Mouse (Mus musculus): ENCODE data around the gene Sowaha. TPM values are rescaled to one million over a fixed set of nuclear protein-coding genes. Genes with fewer than 3 reads are reported as not detected.
A peak's percentile ranks its signal among the peaks of the same experiment; 100 is the strongest.

The Sowaha gene
- total RNA-seq, 2 experiments from 2014 or later: 178 to 298 TPM

DNA sequence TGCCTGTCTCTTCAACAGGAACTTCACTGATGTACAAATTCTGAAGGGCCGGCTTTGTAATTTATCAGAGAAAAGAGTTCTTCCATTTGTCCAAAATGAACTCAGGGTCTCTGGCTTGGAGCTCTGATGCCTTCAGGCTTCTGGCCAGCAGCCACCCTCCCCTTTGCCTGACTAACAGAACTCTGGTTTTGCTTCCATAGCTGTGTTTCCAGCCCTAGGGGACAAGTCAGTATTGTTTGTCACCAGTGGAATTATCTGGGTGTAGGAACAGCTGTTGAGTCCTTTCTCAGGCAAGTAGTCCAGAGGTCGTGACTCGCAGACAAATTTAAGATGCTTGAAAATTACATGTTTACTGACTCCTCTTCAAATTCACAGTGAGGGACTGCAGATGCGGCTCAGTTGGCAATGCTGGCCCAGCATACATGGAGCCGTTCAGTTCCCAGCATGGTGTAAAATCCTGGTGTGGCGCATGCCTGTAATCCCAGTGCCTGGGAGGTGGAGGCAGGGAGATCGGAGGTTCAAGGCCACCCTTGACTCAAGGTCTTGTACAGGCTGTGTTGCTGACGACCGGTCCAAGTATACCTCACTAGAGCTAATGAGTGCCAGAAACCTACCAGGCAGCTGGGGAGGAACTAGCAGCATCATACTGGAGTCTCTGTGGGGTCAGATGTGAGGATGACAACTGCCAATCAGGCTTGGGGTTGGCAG is 27.2 kb upstream of the Sowaha start:
- ATAC-seq (replicated peaks; ENCODE audit: low FRiP score, poor library complexity, severe bottlenecking): no peak

DNA sequence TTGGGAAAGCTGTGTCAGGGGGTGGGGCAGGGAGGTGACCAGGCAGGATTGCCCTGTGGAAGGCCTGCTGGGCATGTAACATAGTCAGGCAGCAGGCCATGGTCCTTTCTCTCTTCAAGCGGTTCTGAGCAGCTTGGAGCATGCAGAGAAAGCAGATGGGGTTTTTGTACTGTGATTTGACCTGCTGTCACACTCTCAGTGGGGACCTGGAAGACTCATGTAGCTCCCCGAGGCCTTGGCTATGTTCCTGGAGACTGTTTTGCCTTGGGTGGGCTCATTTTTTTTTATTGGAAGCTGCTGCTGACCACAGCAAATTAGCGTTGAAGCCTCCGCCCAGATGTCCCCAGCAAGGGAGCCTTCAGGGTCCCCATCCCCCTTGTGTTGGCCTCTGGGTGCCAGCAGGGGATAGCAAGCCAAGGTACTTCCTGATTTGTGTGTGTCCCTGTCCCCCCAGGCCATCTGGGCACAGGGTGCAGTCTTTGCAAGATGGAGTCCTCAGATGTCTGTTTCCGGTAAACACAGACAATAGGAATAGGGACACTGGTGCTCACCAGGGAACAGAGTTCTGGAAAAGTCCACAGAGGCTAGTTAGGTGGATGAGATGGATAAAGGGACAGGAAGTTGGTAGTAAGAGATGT is 25.1 kb upstream of the Sowaha start:
- ATAC-seq (replicated peaks; ENCODE audit: low FRiP score, poor library complexity, severe bottlenecking): no peak

DNA sequence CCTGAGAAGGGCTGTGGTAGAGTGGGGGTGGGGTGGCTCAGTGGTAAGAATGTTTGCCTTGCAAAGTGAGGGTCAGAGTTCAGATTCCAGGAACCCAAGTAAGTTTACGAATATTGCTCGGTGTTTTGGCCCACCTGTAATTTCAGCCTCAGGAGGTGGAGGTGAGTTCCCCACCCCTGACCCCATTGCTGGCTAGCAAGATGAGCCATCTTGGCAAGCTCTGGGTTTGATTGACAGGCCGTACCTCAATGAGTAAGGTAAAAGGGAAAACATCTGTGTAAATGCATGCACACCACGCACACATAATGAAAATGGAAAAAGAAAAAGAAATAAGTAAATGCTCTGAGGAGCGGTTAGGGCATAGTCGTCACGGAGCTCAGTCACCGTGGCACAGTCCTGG is 24.3 kb upstream of the Sowaha start:
- ATAC-seq (replicated peaks; ENCODE audit: low FRiP score, poor library complexity, severe bottlenecking): no peak

DNA sequence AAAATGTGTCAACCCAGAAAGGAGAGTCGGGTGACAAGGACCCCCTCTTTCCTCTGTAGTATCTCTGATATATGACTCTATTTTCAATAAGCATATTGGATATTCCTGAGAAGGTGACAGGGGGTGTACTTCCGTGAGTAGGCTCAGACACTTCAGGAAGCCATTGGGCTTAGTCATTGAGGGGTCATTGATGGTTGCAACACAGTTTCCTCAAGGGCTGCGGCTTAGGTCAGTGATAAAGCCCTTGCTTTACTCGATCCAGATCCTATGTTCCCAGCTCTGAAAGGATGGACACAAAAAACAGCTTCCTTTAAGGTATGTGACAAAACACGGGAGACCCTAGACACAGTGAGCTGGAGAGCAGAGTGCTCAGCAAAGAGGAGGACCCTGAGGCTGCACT is 23.7 kb upstream of the Sowaha start:
- no peak for ATAC-seq (replicated peaks; ENCODE audit: low FRiP score, poor library complexity, severe bottlenecking)

DNA sequence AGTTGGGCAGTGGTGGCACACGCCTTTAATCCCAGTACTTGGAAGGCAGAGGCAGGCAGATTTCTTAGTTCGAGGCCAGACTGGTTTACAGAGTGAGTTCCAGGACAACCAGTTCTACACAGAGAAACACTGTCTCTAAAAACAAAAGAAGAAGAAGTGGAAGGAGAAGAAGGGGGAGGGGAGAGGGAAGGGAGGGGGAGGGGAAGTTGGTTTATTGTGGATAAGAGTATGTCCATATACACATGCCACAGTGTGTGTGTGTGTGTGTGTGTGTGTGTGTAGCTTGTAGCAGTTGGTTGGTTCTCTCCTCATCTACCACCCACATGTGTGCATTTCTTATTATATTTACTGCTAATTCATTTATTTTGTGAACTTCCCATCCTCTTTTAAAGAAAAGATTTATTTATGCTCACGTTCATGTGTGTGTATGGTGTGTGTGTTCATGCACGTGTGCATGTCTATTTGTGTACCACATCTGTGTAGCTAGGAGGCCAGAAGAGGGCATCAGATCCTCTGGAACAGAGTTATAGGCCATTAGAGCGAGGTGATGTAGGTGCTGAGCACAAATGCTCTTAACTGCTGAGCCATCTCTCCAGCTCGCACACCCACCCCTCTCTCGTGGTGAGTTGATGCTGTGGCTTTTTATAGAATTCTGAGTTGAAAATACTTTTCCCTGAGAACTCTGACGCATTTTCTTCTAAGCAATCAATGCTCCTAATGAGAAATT is 22.1 kb upstream of the Sowaha start:
- ATAC-seq (replicated peaks; ENCODE audit: low FRiP score, poor library complexity, severe bottlenecking): peak; percentile 53; the same call in 1 of the 2 replicates

DNA sequence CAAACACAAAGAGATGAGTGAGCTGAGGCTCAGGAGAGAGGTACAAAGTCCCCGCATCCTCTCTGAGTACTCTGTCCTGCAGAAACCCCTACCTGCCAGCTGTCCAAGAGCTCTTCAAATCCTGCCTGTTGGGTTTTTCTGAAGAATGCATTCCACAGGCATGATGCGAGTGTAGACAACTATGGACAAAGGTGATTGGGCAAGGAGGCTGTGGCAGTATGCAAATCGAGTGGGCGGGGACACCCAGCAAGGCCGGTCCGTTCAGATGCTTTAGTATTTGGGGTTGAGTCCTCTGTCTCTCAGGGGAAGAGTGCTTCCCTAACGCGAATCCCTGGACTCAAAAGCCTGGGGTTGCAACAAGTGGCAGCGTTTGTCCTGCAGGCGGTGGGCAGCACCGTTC is 20.5 kb upstream of the Sowaha start:
- peak; percentile 76 for ATAC-seq (replicated peaks; ENCODE audit: low FRiP score, poor library complexity, severe bottlenecking)

DNA sequence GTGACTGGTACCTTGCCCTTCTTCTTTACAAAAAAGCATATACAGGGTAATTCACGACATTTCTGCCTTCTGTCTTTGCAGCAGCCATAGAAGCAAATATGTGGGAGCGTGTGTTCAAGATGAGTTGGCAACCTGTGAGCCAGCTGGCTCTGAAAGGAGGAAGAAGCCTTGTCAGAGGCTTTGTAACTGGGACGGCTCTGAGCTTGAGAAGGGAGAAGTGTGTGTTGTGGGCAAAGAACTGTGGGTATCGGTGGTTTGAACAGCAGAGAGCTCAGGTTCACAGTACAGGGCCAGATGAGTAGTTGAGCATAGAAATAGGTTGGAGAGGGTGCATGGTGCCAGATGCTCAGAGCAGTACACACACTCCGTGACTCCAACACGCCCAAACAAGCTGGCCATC is 16.9 kb upstream of the Sowaha start:
- ATAC-seq (replicated peaks; ENCODE audit: low FRiP score, poor library complexity, severe bottlenecking): no peak

DNA sequence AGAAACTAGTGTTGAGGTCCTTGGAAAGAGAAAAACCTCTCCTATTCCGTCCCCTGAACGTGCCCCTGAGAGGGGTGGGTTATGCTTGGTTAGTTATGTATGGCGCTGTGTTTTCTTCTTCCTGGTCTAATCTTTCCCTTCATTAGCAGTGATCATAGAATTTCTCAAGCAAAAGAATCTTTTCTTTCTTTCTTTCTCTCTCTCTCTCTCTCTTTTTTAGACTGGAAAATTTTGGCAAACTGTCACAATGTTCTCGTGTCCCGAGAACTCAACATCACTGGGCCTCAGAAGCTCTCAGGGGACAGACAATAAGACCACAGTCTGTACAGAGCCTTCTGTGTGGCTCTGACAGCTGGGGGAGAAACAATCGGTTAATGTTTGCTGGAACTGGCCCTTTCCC is 15.3 kb upstream of the Sowaha start:
- ATAC-seq (replicated peaks; ENCODE audit: low FRiP score, poor library complexity, severe bottlenecking): no peak

DNA sequence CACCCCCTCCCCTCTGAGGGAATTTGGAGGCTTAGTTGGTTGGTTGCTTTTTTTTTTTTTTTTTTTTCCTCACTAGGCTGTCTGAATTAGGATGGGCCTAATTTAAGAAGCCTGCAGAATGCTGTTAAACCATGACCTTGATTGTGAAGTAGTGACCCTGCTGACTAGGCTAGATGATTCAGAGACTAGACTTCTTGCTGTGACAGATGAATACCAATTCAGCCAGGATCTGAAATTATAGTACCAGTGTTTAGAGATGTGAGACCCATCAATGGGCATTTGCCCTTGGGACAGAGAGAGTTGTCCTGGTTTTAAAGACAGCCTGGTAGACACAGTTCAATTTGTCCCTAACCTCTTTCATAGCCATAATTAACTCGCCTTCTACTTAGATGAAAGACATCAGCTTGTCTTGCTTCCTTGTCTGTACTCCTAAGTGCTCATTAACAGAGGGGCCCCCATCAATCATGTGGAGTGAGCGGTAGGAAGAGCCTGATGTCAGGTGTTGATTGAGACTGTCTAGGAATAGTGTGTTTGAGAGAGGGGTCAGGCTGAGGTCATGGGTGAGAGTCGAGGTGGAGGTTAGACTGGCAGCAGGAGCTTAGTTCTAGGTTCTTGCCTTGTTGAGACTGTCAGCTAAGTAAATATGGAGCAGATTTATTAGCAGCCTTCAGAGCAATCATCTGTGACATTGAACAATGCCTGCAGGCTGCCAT is 13.3 kb upstream of the Sowaha start:
- no peak for ATAC-seq (replicated peaks; ENCODE audit: low FRiP score, poor library complexity, severe bottlenecking)

DNA sequence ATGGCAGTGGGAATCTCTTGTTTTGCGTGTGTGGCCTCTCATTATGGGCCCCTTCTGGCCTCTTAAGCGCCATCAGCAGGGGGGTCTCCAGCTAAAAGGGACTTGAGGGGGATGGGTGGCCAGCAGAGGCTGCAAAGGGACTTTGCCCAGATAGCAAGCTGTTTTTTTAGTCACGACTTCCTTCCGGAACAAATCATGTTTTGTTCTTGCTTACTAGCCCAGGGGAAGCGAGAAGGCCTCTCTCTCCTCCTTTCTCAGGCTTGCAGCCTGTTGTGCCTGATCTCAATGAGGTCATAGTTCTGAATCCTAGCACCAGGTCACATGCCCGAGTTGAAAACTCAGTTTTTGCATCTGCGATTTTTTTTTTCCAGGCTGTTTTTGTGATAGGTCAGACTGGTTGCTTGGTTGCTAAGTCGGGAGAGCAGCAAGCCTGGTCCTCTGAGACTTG is 11.9 kb upstream of the Sowaha start:
- ATAC-seq (replicated peaks; ENCODE audit: low FRiP score, poor library complexity, severe bottlenecking): no peak

DNA sequence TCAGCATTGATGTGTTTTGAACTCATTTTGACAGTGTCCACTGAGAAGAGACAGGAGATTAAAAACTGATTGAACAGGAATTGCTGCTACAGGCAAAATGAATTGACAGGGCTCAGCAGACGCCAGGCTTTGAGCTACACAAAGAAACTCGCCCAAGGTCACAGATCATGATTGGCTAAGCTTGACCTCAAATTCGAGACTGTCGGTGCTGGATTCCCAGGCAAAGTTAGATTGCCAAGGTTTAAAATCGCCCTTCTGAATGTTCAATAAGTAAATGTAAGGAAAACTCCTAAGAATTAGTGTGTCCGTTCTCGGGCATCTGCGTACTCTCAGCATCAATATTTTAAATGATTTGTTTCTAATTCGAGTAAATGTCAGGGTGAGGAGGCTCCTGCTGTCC is 9.3 kb upstream of the Sowaha start:
- ATAC-seq (replicated peaks; ENCODE audit: low FRiP score, poor library complexity, severe bottlenecking): no peak

DNA sequence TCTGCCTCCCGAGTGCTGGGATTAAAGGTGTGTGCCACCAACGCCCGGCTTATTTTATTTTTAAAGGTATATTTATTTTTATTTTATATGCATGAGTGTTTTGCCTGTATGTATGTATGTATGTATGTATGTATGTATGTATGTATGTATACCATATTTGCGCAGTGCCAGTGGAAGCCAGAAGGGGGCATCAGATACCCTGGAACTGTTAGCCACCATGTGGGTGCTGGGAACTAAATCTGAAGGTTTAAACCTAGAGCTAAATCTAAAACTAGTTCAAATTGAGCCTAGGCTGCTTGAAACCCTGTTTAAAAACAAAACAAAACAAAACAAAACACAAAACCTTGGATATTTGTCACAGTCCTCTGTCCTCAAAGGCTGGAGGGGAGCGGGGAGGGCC is 8.9 kb upstream of the Sowaha start:
- ATAC-seq (replicated peaks; ENCODE audit: low FRiP score, poor library complexity, severe bottlenecking): no peak

DNA sequence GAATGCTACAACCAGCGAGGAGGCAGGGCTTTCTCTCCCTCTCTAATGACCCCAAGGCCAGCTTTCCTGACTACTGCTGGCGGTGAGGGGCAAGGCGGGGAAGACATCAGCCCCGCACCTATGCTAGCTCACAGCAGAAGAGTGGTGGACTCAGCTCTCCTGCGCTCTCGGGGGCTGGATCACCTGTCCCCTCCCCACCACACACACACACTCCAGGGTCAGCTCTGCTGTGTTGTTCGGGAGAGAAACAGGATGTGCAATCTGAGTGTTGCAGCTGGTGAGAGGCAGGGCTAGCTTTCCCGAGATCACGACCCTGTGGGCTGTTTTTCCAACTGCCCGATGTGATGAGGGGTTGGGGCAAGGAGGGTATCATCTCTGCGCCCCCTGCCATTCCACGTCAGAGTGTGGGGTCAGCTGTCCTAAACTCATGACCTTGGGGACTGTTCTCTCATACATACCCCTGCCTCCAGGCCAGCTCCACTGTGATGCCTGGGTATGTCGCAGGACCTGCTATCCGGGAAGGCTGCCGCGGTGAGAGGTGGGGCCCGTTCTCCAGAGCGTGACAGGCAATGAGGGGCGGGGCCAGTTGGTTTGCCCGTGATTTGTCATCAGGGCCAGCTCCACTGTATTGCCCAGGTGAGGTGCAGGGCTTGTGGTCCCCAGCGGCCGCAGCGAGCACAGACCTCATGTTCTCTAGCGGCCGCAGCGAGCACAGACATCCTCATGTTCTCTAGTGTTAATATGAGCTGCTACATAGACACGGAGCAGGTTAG is 6.9 kb upstream of the Sowaha start:
- ATAC-seq (replicated peaks; ENCODE audit: low FRiP score, poor library complexity, severe bottlenecking): peak; percentile 46; the same call in 1 of the 2 replicates

DNA sequence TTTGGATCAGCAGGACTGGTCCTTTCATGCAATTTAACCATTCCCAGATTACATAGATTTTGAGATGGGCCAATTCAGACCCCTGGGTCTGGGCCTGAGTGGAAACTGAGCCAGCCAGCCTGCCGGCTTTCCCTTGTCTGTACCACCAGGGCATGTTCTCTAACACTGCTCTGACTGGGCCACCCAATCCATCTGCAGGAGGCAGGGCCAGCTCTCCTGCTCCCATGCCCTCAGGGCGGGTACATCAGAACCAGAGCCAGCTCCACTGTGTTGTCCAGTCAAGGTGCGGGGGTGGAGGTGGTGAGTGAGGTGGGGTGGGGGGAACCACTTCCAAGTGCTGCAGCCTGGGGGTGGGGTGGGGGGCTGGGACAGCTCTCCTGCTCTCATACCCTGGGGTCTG is 6.3 kb upstream of the Sowaha start:
- no peak for ATAC-seq (replicated peaks; ENCODE audit: low FRiP score, poor library complexity, severe bottlenecking)

DNA sequence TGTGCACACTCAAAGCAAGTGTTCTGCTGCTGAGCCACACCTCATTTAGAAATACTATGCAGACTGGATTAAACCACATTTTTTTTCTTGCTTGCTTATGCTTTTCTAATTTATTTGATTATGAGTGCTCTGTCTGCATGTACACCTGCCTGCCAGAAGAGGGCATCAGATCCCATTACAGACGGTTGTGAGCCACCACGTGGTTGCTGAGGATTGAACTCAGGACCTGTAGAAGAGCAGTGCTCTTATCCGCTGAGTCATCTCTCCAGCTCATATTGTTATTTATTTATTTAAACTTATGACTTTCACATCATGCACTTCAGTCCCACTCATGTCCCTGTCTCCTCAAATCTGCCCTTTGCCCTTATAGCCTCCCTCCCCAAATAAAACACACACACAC is 5.6 kb upstream of the Sowaha start:
- no peak for ATAC-seq (replicated peaks; ENCODE audit: low FRiP score, poor library complexity, severe bottlenecking)

DNA sequence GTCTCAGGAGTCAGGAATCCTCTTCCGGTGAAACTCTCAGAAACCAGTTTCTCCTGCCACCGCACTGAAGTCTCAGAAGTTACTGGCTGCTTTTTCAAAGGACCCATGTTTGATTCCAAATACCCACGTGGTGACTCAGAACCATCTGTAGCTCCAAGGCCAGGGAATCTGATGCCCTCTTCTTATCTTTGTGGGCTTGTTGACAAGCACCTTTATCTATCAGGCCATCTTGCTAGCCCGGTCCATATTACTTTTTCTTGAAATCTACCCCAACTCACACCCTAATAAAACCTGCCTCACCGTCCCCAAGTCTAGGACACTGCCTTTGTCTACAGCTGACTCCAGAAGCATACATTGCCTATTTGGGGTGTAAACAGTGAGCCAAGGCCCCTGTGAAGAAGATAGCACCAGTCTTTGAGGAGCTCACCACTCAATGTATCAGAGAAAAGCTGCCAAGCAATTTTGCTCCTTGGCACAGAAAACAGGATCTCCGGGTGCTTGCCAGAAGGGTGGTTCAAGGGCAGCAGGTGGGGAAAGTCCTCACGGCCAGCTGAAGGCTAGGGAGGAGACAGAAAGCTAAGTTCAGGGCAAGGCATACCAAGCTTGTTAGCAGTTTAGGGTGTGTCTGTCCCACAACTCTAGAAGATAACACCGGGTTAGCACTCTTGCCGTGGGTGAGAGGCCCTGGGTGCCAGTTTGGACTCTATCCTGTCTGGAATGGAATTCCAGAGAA is 3.3 kb upstream of the Sowaha start:
- ATAC-seq (replicated peaks; ENCODE audit: low FRiP score, poor library complexity, severe bottlenecking): peak; percentile 64

DNA sequence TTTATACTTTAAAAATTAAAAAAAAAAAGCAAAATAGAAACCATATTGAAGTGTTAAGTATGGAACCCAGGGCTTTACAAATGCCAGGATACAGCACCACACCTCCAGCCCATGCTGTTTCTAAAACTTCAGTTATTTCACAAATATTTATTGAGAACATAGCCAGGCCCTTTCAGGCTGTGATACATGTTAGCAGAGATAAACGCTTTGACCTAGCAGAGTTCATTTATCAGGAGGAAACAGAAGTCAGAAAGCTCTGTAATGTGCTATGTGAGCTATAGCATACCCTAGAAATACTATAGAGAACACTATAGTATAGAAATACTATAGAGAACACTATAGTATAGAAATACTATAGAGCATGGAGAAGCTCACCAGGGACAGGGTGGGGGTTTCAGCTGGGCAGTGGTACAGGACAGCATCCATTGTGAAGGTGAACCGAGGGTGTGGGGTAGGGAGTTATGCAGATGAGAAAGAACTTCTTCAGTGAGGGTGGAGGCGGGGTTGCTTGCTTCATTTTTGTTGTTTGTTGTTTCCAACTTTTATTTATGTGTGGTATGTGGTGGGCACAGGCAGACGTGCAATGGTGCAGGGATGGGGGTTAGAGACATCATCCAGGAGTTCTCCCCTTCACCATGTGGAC is 1.1 kb upstream of the Sowaha start:
- ATAC-seq (replicated peaks; ENCODE audit: low FRiP score, poor library complexity, severe bottlenecking): peak; percentile 63

DNA sequence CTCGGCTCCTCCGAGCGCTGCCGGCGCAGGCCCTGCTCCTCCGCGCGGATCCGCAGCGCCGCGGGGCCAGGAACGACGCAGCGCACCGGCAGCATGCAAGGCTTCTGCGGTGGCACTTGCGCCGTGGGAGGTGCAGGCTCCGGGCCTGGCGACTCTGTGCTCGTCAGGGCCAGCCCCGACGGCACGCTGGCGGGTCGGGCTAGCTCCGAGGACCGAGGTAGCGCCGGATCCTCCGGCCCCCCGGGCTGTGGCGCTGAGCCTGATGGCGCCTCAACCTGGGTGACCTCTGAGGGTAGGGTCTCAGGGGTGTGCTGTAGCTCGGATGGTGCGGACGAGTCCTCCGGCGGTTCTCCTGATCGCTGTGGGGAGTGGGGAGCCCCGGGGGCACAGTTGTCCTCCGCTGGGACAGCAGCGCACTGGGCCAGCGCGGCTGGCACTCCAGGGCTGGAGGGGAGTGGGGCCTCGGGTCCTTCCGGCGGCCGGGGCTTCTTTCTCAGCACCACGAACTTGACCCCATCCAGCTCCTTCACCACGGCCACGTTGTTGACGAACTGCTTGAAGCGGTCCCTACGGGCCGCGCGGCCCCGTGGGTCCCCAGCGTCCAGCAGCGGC is 797 bp downstream of the Sowaha start:
- no peak for ATAC-seq (replicated peaks; ENCODE audit: low FRiP score, poor library complexity, severe bottlenecking)
